Mouse (Mus musculus): ENCODE measurements around the gene Gtf2ird2. TPM values are rescaled to one million over a fixed set of nuclear protein-coding genes. Genes with fewer than 3 reads are reported as not detected.
A peak's percentile ranks its signal among the peaks of the same experiment; 100 is the strongest.

Gene Gtf2ird2
- 1 to 10 TPM; 2.6 to 5.8 TPM for polyA plus RNA-seq (2017; shearing (Covaris generic))

DNA sequence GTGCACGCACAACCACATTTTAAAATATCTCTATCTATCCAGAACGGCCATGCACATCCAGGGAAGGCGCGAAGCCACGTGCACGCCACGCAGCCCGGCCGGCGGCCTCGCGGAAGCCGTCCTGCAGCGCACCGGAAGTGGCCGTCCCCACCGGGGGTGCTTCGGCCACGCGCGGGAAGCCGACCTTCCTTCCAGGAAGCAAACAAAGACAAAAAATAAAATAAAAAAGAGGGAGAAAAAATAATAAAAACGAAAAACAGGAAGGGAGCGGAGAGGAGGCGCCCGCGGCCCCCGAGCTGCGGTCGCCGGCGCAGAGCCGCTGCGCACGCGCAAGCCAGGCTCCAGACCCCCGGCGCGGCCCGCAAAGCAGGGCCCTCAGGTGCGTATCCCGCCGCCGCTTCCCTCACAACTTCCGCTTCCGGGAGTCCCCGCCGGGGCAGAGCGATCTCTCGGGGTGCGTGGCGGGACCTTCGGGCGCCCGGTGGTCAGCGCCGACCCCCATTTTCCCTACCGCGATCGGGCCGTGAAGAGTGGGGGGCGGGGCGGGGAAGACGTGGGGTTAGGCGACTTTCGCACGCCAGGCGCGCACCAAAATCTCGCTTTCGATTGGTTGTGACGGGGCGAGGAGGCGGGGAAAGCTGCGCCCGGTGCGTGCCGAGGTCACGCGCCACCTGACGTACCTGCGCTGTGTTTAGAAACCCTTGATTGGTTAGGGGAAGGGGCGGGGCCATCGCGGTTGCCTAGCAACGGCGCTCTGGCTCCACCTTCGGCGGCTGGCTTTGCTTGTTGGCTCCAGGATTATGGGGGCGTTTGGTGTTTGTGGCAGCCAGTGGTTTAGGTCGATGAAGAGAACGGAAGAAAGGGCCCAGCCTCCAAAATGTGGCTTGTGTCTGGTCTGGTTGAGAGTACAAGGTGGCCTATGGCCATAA lies at the start of gene Gtf2ird2:
Gtf2ird2 (plus strand) TSS at position 140 of the 929 bp plus-strand sequence.
- ATAC-seq: peak; percentile 86

DNA sequence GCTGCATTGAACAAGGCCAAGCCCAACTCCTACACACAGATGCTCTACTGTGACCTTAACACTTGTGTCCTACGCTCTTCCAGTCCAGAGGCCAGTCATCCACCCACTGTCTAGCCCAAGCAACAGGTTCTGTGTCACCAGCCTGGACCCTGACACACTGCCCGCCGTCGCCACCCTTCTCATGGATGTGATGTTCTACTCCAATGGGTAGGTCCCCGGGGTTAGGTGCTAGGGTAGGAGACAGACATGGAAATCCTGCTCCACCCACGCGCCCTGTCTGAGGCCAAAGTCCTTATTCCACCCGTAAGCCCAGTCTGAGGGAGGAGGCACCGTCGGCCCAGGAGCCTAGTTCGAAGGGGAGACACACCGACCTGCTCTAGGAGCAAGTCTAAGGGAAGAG lies 47.8 kb upstream of the Gtf2ird2 start:
- ATAC-seq: no peak

DNA sequence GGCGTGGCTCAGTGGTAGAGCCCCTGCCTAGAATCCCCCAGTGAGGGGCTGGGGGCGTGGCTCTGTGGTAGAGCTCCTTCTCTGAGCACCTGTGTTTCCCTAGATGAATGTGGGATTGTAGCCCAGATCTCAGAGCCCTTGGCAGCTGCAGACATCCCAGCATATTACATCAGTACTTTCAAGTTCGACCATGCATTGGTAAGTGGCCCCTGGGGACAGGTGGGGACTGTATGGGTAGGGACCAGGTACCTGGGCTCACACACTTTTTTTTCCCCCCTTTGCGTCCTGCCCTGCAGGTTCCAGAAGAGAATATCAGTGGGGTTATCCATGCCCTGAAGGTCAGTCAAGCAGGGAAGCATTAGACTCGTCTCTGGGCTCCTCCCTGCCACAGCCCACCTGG lies 45.9 kb upstream of the Gtf2ird2 start:
- ATAC-seq: no peak

DNA sequence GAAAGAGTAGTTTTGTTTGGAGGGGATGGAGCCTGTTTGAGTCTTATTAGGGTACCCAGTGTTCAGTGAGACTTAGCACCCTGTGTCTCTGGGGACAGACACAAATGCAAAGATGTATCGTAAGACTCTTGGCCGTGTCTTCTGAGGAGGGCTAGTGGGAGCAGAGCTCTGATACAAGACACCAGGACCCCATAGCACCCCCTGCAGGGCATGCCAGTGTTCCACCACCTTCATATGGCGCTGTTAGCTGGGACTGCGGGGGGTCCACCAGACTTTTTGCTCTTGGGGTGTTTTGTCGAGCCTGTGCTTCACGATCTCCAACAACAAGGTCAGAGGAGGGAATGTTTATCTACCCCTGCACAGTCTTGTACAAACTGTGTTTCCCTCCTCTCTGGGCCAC lies 44.4 kb upstream of the Gtf2ird2 start:
- no peak for ATAC-seq

DNA sequence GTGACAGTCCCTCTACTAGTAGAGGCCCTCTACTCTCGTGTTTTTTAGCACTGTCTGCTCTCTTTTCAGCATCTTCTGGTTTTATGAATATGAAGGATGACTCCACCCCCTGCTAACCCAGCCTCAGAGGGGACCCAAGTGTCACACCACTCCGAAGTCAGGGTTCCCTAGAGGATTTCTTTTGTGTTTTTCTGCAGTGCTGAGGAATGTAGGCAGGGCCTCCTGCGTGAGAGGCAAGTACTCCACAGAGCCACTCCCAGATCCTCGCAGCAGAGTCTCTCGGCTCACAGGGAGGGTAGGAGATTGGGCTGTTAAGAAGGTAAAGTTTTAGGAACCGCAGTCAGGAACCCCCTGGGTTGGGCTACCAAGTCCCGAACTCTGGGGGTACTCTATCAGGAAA lies 42.6 kb upstream of the Gtf2ird2 start:
- ATAC-seq: no peak

DNA sequence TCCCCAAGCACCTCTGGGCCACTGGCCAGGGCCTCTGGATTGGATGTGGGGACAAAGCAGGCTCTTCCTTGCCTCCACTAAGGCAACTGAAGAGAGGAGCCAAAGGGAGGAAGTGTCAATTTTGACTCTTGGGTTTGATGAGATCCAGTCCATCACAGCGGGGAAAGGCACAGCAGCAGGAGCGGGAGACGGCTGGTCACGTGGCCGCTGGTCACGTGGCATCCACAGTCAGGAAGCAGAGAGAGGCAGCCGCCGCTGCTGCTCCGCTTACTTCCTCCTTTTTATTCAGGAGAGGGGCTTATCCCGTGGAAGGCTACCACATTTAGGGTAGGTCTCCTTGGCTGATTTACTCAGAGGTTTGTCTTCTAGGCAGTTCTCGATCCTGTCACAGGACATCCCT lies 41.4 kb upstream of the Gtf2ird2 start:
- ATAC-seq: no peak

DNA sequence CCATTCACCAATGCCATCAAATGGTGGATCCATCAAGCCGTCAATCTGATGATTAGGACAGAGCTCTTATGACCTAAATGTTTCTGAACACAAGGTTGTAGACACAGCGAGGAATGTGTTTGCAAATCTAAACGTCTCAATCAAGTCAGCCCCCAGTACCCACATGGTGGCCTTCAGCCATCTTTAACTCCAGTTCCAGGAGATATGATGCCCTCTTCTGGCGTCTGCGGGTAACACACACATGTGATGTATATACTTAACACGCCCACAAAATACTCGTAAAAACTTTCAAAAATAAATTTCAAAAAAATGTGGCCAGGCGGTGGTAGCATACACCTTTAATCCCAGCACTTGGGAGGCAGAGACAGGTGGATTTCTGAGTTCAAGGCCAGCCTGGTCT lies 38.8 kb upstream of the Gtf2ird2 start:
- ATAC-seq: no peak

DNA sequence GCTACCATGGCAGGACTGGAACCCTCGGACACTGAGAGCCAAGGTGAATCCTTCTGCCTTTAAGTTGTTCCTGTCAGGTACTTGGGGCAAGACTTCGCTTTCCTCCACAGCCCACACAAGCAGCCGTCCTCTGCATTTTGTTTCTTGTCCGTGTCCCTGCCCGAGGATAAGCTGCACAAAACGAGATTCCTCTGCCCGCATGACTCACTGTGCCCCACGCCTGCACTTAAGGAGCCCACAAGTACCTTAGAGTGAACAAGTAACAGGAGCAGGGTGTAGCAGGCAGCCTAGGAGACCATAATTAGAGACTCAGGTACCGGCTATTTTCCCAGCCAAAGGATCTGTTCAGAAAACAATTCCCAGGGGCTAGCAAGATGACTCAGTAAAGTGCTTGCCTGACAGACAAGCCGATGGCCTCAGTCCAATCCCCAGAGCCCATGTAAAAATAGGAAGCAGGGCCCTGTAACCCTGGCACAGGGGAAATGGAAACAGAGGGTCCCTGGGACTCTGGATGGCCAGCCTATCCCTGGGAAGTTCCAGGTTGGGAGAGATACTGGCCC lies 36.5 kb upstream of the Gtf2ird2 start:
- no peak for ATAC-seq

DNA sequence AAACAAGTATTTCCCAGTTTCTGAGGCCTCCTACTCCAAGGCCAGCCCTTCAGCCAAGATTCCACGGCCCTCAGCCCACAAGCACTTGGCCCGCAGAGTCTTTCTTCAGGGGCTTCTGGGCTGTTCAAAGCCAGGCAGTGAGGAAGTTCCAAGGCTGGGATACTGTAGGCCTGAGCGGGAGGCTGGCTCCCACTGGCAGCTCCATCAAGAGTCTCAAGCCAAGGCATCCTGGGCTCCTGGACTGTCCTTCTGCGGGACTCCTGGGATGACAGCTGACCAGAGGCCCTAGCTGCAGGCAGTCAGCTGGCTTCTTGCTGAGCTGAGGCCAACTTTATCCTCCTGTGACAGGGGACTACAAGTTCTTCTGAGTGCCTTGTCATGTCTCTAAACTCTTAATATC lies 35.7 kb upstream of the Gtf2ird2 start:
- ATAC-seq: no peak

DNA sequence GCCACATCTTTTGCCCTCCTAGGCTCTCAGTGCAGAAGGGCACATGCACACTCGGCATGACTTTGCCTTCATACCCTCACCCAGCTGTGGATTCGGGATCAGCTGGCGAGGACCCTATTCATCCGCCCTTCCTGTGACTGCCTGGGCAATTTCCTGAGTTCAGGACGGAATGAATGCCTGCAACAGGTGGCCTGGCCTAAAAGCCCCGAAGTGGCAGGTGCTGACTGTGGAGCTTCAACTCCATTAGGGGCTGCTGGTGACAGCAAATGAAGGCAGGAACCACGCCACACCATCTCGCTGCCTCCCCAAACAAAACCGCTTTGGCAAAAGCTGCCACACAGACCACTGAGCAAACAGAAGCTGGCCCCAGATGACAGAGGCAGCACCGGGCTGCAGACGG lies 31.9 kb upstream of the Gtf2ird2 start:
- no peak for ATAC-seq

DNA sequence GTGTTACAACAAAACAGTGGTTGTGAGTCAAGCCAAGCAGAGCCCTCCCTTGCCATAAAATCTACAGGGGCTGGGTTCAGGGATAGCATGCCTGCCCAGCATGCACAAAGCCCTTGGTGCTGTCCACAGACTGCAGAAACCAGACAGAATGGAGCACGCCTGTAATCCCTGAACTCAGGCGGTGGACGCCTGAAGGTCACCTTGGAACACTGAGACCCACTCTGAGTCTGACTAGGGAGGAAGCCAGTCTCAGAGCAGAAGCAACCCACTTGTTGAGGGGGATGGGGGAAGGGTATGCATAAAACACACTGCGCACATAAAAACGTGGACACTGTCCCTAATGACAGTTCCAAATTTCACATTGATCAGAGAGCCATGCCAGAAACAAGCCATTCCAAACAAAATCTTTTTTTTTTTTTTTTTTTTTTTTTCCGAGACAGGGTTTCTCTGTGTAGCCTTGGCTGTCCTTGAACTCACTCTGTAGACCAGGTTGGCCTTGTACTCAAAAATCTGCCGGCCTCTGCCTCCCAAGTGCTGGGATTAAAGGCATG lies 27.8 kb upstream of the Gtf2ird2 start:
- ATAC-seq: no peak

DNA sequence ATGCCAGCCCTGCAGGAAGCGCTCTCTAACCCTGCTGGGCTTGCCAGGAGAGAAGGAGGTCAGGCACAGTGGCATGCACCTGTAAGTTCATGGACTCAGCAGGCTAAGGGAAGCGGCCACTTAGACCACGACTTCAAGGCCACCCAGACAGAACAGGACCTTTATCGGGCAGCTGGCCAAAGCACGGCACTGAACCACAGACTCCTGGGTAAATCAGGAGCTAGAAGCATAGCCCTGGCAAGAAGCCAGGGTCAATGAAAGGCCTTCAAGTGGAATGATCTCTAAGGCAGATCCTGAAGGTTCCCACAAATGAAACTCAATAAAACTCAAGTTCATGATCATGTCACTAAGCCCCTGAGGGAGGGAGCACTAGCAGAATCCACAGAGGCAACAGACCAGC lies 19.1 kb upstream of the Gtf2ird2 start:
- no peak for ATAC-seq

DNA sequence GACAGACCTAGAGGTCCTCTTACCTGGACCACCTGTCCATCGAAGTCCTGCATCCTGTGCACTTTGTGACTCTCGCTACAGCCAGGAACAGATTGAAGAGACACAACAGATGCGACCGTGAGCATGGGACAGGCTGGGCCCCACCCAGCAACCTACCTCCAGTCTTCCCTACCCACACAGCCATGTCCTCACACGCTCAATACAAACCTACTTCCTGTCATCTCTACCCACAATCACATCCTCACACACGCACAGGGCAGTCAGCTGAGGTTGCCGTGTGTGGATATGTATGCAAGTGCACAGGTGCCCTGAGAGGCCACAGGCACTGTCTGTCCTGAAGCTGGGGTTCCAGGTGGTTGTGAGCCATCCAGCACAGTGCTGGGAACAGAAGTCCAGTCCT lies 17.2 kb upstream of the Gtf2ird2 start:
- peak; percentile 93 for ATAC-seq

DNA sequence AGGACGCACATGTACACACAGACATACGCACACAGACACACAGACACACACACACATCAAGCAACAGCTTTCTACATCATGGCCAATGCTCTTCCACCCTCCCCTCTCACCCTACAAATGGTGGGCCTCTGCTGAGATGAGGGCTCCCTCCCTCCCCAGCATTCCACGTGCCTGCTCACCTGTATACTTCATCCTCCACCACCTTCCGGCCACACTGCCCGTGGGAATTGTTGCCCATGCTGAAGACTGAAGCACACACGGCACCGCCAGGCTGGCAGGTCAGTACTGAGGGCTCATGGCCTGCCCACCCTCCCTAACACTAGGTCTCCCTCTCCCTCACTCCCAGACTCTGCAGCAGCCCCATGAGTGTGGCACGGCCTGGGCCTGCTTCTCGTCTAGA lies 15.8 kb upstream of the Gtf2ird2 start:
- no peak for ATAC-seq

DNA sequence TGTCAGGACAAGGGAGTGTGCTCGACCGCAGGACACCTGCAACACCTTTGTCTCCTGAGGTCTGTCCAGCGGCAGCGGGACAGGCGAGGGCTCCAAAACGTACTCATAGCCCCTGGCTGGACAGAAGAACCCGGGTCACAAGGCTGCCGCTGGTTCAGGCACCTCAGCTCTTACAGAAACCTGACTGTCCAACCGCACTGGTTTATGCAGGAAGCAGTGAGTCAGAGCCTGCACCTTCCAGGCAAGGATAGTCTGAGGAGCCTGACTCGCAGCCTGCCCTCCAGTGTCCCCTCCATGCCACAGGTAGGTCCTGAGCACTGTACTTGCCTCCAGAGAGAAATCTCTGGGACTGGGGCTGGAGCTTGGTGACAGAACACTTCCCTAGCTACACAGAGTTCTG lies 14.6 kb upstream of the Gtf2ird2 start:
- no peak for ATAC-seq

DNA sequence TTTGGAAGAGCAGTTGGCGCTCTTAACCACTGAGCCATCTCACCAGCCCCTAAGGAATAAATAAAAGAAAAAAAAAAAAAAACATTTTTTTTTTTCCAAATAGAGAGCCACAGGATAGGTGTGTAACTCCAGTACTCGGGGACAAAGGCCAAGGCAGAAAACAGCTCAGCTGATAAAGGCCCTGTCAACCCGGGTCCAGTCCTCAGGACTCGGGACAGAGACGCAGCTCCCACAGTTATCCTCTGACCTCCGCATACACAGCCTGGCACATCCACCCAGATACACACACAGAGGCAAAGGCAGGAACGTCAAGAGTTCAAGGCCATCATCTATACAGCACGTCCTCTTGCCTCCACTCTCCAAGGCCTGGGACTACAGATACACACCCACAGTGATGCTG lies 13.7 kb upstream of the Gtf2ird2 start:
- no peak for ATAC-seq

DNA sequence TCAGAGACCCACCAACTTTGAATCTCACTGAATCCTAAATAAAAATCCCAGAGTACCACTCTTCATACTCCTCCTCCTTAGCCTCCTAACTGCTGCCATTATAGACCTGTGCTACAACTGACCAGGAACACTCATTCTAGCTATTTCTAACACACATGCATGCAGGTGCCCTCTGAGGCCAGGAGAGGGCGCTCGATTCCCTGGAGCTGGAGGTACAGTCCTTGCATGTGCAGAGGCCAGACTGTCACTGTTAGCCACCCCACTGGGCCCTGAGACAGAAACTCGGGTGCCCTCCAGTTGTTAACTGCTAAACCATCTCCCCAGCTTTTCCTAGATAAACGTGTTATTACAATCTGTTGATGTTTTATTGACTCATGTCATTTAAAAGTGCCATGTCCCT lies 10.6 kb upstream of the Gtf2ird2 start:
- ATAC-seq: no peak

DNA sequence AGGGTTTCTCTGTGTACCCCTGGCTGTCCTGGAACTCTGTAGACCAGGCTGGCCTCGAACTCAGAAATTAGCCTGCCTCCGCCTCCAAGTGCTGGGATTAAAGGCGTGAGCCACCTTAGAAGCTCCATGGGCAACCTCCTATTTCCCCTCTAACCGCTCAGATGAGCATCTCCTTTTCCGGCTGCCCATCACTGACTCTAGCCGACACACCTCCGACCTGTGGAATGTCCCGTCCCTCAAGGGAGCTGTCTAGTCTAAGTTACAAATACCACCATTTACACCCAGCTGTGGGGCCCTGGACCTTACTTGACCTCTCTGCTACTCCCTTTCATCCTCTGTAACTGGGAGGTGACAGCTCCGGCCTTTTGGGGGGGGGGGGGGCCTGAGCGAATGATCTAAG lies 8.1 kb upstream of the Gtf2ird2 start:
- ATAC-seq: no peak

DNA sequence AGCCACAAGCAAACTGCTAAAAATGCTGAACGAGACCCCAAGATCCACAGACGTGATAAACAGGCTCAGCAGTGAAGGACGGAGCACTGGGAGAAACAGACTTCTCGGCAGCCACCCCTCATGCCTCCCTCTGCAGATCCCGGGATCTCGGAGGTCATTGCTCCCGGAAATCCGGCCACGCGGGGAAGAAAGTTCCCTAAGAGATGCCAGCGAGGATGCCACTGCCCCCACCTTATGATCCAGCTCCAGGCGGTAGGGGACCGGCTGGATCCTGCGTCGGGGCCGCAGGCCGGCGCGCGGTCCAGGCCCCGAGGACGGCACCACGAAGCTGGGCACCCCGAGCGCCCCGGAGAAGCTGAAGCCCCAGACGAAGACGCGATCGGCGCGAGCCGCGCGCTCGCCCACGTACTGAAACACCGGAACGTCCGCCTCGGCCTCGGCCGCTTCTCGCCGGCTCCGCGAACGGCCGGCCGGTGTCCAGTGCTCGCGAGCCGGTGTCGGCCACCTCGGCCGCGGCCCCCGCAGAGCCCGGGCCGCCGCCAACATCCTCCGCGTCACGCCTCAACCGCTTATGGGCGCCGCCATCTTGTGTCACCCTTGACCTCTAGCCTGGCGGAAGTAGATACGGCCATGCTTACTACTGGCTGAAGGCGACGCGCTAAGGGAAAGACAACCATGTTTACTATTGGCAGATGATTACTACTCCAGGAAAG lies 7.5 kb upstream of the Gtf2ird2 start, which contains the start of gene Rcc1l:
Rcc1l (minus strand) TSS at position 606 of the 713 bp plus-strand sequence.
- ATAC-seq: peak; percentile 93

DNA sequence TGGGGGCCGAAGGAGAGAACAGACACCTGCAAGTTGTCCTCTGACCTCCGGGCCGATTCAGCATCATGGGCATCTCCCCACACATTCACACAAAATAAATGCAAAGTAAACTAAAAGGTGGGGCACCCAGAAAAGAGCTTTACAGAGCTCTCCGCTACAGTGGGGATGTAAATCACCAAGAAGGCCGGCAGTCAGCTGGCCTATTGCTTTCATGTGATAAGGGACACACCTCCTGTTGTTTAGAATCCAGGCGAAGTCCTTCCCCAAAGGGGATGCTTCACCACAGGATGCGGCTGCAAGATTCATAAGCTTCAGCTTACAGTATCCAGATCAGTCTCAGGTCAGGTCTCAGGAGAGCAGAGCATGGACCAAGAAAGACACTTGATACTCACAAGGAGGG lies 5.3 kb upstream of the Gtf2ird2 start:
- no peak for ATAC-seq

DNA sequence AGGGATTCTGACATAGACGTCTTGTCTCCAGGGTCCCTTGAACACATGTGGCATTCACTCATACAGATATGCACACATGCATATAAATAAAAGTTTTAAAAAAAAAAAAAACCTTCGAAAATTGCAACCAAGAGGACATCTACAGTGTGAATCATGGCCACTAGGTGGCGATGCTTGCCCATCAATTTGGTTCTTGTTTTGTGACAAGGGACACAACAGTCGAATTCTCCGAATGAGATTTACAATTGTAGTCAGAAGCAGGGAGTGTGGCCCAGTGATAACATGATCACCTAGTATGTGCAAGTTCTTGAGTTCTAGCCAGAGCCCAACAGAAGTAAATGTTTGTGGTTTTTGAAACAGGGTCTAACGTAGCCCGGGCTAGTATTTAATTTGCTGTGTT lies 3.9 kb upstream of the Gtf2ird2 start:
- ATAC-seq: peak; percentile 16

DNA sequence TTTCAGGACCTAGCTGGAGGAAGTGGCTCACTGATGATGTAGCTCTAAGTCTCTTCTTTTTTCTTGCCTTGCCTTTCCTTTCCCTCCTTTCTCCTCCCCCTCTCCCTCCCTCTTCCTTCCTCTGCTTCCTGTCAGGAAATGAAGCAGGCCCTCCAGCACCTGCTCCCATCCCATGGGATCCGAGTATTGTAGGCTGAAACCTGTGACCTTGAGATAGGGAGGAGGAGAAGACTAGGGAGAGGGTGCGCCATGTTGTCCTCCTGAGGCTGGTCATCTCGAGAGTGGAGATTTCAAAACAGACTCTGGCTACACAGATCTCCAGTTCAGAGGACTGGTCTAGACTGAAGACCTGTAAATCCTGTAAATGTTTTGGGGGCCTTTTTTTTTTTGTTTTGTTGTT lies 1.6 kb upstream of the Gtf2ird2 start:
- no peak for ATAC-seq

DNA sequence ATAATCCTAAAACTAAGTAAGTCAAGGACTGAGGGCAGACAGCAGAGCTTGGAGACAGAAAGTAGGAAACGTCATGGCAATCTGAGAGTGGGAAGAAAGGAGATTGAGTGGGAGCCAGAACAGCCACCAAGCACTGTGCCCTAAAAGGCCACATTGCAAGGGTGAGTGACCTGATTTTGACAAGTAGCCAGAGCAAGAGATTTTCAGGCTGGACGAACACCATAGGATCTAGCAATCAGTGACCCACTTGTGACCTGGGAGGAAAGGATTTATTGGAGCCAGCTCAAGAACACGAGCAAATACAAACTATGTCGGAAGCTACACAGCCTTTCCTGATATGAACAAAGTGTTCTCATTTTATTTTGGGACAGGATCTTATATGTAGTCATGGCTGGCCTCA lies 1.1 kb upstream of the Gtf2ird2 start:
- ATAC-seq: no peak

Measured in activated CD4-positive, CD25-positive, alpha-beta regulatory T cell, adult 4 months (primary cell).